16 mouse cellular contexts compared by ENCODE assay signal in genomic region chr2:92047601-92048000, GRCm38 (mm10). TPM values are rescaled to one million over a fixed set of nuclear protein-coding genes. Genes with fewer than 3 reads are reported as not detected.
DNase-seq lines count a peak whose midpoint lies in the region; ATAC-seq lines count a peak whose summit lies in the region.
"Had no signal": no experiment of that assay in that cellular context is flagged by ENCODE, and none has a peak within 500 bp of the region (broad histone marks: within the 10 kb centered on the region; RNA-seq: fewer than 3 reads in every experiment).

No protein-coding gene starts in this region.

- no peak overlapping the region for H3K9ac ChIP-seq in limb, embryonic 15.5 days
- no peak overlapping the region for H3K9ac ChIP-seq in embryonic facial prominence, embryonic 15.5 days
- H3K9ac ChIP-seq in liver, embryonic 11.5 days (ENCODE audit: low read depth, low read length): 0 out of 2 replicates have a peak overlapping the region, but pooled peaks have one; percentile 16
- H3K9ac ChIP-seq in stomach, embryonic 15.5 days: no peak overlapping the region
- H3K9ac ChIP-seq: forebrain, postnatal 0 days; hindbrain, embryonic 12.5 days; neural tube, embryonic 15.5 days had no signal

- 0 out of 2 replicates have a peak, but pooled peaks have one; percentile 40 for ATAC-seq in limb, embryonic 15.5 days (ENCODE audit: insufficient number of reproducible peaks, low FRiP score, low TSS enrichment, low read depth)
- ATAC-seq in embryonic facial prominence, embryonic 15.5 days (ENCODE audit: insufficient number of reproducible peaks, low FRiP score, low TSS enrichment, low read depth): 0 out of 2 replicates have a peak, but pooled peaks have one; percentile 39
- ATAC-seq in liver, embryonic 11.5 days (replicated peaks; ENCODE audit: low FRiP score): no peak; the same call in 1 of the 2 replicates
- ATAC-seq in stomach, embryonic 15.5 days (ENCODE audit: insufficient read depth, low FRiP score, low read depth): 0 out of 2 replicates have a peak, but pooled peaks have one; percentile 48
- no peak for ATAC-seq in inflammation-experienced regulatory T-cells, adult 6 months
- ATAC-seq: forebrain, postnatal 0 days had no signal

- peaks cover 3% of the 10 kb centered on the region for H3K4me1 ChIP-seq in limb, embryonic 15.5 days
- H3K4me1 ChIP-seq in limb, embryonic 10.5 days: peaks cover 5% of the 10 kb centered on the region; the same call in 1 of the 2 replicates
- H3K4me1 ChIP-seq in embryonic facial prominence, embryonic 15.5 days: peaks cover 11% of the 10 kb centered on the region
- no peaks in the 10 kb centered on the region for H3K4me1 ChIP-seq in liver, embryonic 11.5 days (replicated peaks; ENCODE audit: control insufficient read depth, insufficient read depth, low read length)
- H3K4me1 ChIP-seq in stomach, embryonic 15.5 days: no peaks in the 10 kb centered on the region
- H3K4me1 ChIP-seq: hindbrain, embryonic 12.5 days; neural tube, embryonic 15.5 days had no signal

- 26% methylated on average over 4 of the region's 4 CpGs for WGBS in limb, embryonic 15.5 days
- 19% methylated on average over 4 of the region's 4 CpGs for WGBS in limb, embryonic 10.5 days
- WGBS in embryonic facial prominence, embryonic 15.5 days: 23% methylated on average over 4 of the region's 4 CpGs
- 32% methylated on average over 4 of the region's 4 CpGs for WGBS in liver, embryonic 11.5 days
- 22% methylated on average over 4 of the region's 4 CpGs for WGBS in stomach, embryonic 15.5 days

- no peaks in the 10 kb centered on the region for H3K9me3 ChIP-seq in limb, embryonic 15.5 days
- no peaks in the 10 kb centered on the region for H3K9me3 ChIP-seq in limb, embryonic 10.5 days (replicated peaks)
- no peaks in the 10 kb centered on the region for H3K9me3 ChIP-seq in embryonic facial prominence, embryonic 15.5 days (replicated peaks)
- no peaks in the 10 kb centered on the region for H3K9me3 ChIP-seq in liver, embryonic 11.5 days (ENCODE audit: control insufficient read depth, low read length)
- H3K9me3 ChIP-seq in stomach, embryonic 15.5 days: no peaks in the 10 kb centered on the region
- H3K9me3 ChIP-seq: hindbrain, embryonic 12.5 days; megakaryocyte, embryonic 14.5 days; neural tube, embryonic 15.5 days had no signal

- H3K4me2 ChIP-seq in limb, embryonic 15.5 days: no peak overlapping the region
- no peak overlapping the region for H3K4me2 ChIP-seq in embryonic facial prominence, embryonic 15.5 days (replicated peaks)
- H3K4me2 ChIP-seq in liver, embryonic 11.5 days: no peak overlapping the region
- no peak overlapping the region for H3K4me2 ChIP-seq in stomach, embryonic 15.5 days
- H3K4me2 ChIP-seq: hindbrain, embryonic 12.5 days; neural tube, embryonic 15.5 days had no signal

- H3K27ac ChIP-seq in limb, embryonic 15.5 days: no peak overlapping the region
- H3K27ac ChIP-seq in limb, embryonic 10.5 days: no peak overlapping the region
- H3K27ac ChIP-seq in embryonic facial prominence, embryonic 15.5 days (replicated peaks): no peak overlapping the region
- H3K27ac ChIP-seq in liver, embryonic 11.5 days (ENCODE audit: low read depth, low read length): no peak overlapping the region
- no peak overlapping the region for H3K27ac ChIP-seq in stomach, embryonic 15.5 days
- H3K27ac ChIP-seq: hindbrain, embryonic 12.5 days; neural tube, embryonic 15.5 days had no signal

- H3K27me3 ChIP-seq in limb, embryonic 15.5 days: no peaks in the 10 kb centered on the region
- H3K27me3 ChIP-seq in limb, embryonic 10.5 days (ENCODE audit: low read depth, poor library complexity, severe bottlenecking): peaks cover 20% of the 10 kb centered on the region
- no peaks in the 10 kb centered on the region for H3K27me3 ChIP-seq in embryonic facial prominence, embryonic 15.5 days
- peaks cover 13% of the 10 kb centered on the region for H3K27me3 ChIP-seq in liver, embryonic 11.5 days (replicated peaks; ENCODE audit: control insufficient read depth, insufficient read depth, low read length)
- H3K27me3 ChIP-seq in stomach, embryonic 15.5 days (replicated peaks): no peaks in the 10 kb centered on the region
- H3K27me3 ChIP-seq: neural tube, embryonic 15.5 days had no signal

- no peak for DNase-seq in limb, embryonic 10.5 days (ENCODE audit: low spot score)
- DNase-seq in liver, embryonic 11.5 days (ENCODE audit: low spot score): no peak
- DNase-seq in layer of hippocampus, postnatal 10 days (ENCODE audit: low spot score in 2 of 2): no peak
- DNase-seq in urinary bladder, postnatal 14 days (ENCODE audit: low spot score): no peak
- DNase-seq: cerebellum, adult 2 months; forebrain, postnatal 0 days; gastrocnemius, postnatal 14 days; thymus, adult 18-20 months had no signal

- no peak overlapping the region for H3K4me3 ChIP-seq in limb, embryonic 15.5 days
- no peak overlapping the region for H3K4me3 ChIP-seq in limb, embryonic 10.5 days
- H3K4me3 ChIP-seq in embryonic facial prominence, embryonic 15.5 days (replicated peaks): no peak overlapping the region
- H3K4me3 ChIP-seq in liver, embryonic 11.5 days (ENCODE audit: low read depth, low read length): no peak overlapping the region
- no peak overlapping the region for H3K4me3 ChIP-seq in stomach, embryonic 15.5 days (replicated peaks)
- H3K4me3 ChIP-seq: erythroblast, embryonic 14.5 days; hindbrain, embryonic 12.5 days; megakaryocyte, embryonic 14.5 days; neural tube, embryonic 15.5 days had no signal

- no peaks in the 10 kb centered on the region for H3K36me3 ChIP-seq in limb, embryonic 15.5 days
- no peaks in the 10 kb centered on the region for H3K36me3 ChIP-seq in limb, embryonic 10.5 days
- no peaks in the 10 kb centered on the region for H3K36me3 ChIP-seq in embryonic facial prominence, embryonic 15.5 days
- H3K36me3 ChIP-seq in liver, embryonic 11.5 days (ENCODE audit: control insufficient read depth, insufficient read depth, low read length): no peaks in the 10 kb centered on the region
- H3K36me3 ChIP-seq in stomach, embryonic 15.5 days: no peaks in the 10 kb centered on the region
- H3K36me3 ChIP-seq: hindbrain, embryonic 12.5 days; neural tube, embryonic 15.5 days had no signal

RNA-seq across cellular contexts. Expression of gene Creb3l1, which starts 23.3 kb away (rescaled TPM):
- polyA plus RNA-seq in limb, embryonic 15.5 days (2015; fragmentation: Nextera tagmentation; extraction: Ambion mirVana): 30.4 and 31.9 TPM in 2 replicates
- 0.45 and 1.1 TPM in 2 replicates for polyA plus RNA-seq in limb, embryonic 10.5 days (2016; fragmentation: Nextera tagmentation; extraction: Ambion mirVana)
- 36.8 and 44.3 TPM in 2 replicates for polyA plus RNA-seq in embryonic facial prominence, embryonic 15.5 days (2015; fragmentation: Nextera tagmentation; extraction: Ambion mirVana)
- 5.7 and 6.1 TPM in 2 replicates for polyA plus RNA-seq in liver, embryonic 11.5 days (2014; fragmentation: Nextera tagmentation; extraction: Ambion mirVana)
- 20.4 and 20.6 TPM in 2 replicates for polyA plus RNA-seq in stomach, embryonic 15.5 days (2015; fragmentation: Nextera tagmentation; extraction: Ambion mirVana)
- total RNA-seq in layer of hippocampus, postnatal 10 days (2021): 10 to 100 TPM; 10.4 to 11.6 TPM
- 1 to 10 TPM in 2 of 3 experiments, under 1 TPM in 1; 0.92 to 1.7 (median 1.1) TPM for polyA plus RNA-seq in inflammation-experienced regulatory T-cells, adult 6 months (2017; shearing (Covaris generic))

RNA-seq across cellular contexts. Expression of gene Phf21a, which starts 45.3 kb away (rescaled TPM):
- 33.0 and 34.9 TPM in 2 replicates for polyA plus RNA-seq in limb, embryonic 15.5 days (2015; fragmentation: Nextera tagmentation; extraction: Ambion mirVana)
- polyA plus RNA-seq in limb, embryonic 10.5 days (2016; fragmentation: Nextera tagmentation; extraction: Ambion mirVana): 34.7 and 40.2 TPM in 2 replicates
- polyA plus RNA-seq in embryonic facial prominence, embryonic 15.5 days (2015; fragmentation: Nextera tagmentation; extraction: Ambion mirVana): 36.1 and 37.6 TPM in 2 replicates
- polyA plus RNA-seq in liver, embryonic 11.5 days (2014; fragmentation: Nextera tagmentation; extraction: Ambion mirVana): 12.5 and 12.7 TPM in 2 replicates
- polyA plus RNA-seq in stomach, embryonic 15.5 days (2015; fragmentation: Nextera tagmentation; extraction: Ambion mirVana): 18.8 and 28.2 TPM in 2 replicates
- total RNA-seq in layer of hippocampus, postnatal 10 days (2021): 10 to 100 TPM; 75.5 to 83.7 TPM
- polyA plus RNA-seq in inflammation-experienced regulatory T-cells, adult 6 months (2017; shearing (Covaris generic)): 10 to 100 TPM; 44.3 to 68.5 (median 54.2) TPM

Comparison
In these comparisons a context has a peak if more than half of its experiments do, and no peak if none do; other contexts are left out.
1. ATAC-seq: peak in limb, embryonic 15.5 days (single experiment), embryonic facial prominence, embryonic 15.5 days (single experiment) and stomach, embryonic 15.5 days (single experiment); none in liver, embryonic 11.5 days (single experiment) and inflammation-experienced regulatory T-cells, adult 6 months (single experiment).